Mouse (Mus musculus) right cerebral cortex, postnatal 4 days (tissue): ENCODE data around the gene Vwa5b2.

Experiments
- DNase-seq: peaks from one replicate; pipeline ENCODE4 v3.0.0-alpha.2; 2022

Gene Vwa5b2

GRCm38 (mm10) chr16:20589366-20589938, at the start of gene Vwa5b2:
TSS of gene Vwa5b2 (plus strand) at chr16:20589471.
- DNase-seq = peak; percentile 53

- no peak for DNase-seq
Measured at GRCm38 (mm10) chr16:20539649-20540048, 49.6 kb upstream of the Vwa5b2 start.

- no peak for DNase-seq
Measured at GRCm38 (mm10) chr16:20540438-20540837, 48.8 kb upstream of the Vwa5b2 start.

GRCm38 (mm10) chr16:20545696-20546095, 43.6 kb upstream of the Vwa5b2 start:
- no peak for DNase-seq

GRCm38 (mm10) chr16:20547423-20547822, 41.8 kb upstream of the Vwa5b2 start:
- DNase-seq = no peak

GRCm38 (mm10) chr16:20548096-20548948, 40.9 kb upstream of the Vwa5b2 start, which contains the start of gene Abcf3:
TSS of gene Abcf3 (plus strand) at chr16:20548577.
- peak; percentile 95 for DNase-seq

- no peak for DNase-seq
Measured at GRCm38 (mm10) chr16:20549161-20549560, 40.1 kb upstream of the Vwa5b2 start.

- no peak for DNase-seq
Measured at GRCm38 (mm10) chr16:20551691-20552090, 37.6 kb upstream of the Vwa5b2 start.

GRCm38 (mm10) chr16:20552594-20552993, 36.7 kb upstream of the Vwa5b2 start:
- no peak for DNase-seq

GRCm38 (mm10) chr16:20555000-20555399, 34.3 kb upstream of the Vwa5b2 start:
- no peak for DNase-seq

GRCm38 (mm10) chr16:20557381-20557780, 31.9 kb upstream of the Vwa5b2 start:
- DNase-seq = no peak

- DNase-seq = no peak
Measured at GRCm38 (mm10) chr16:20565075-20565474, 24.2 kb upstream of the Vwa5b2 start.

- peak; percentile 62 for DNase-seq
Measured at GRCm38 (mm10) chr16:20589939-20590679, 838 bp downstream of the Vwa5b2 start.

GRCm38 (mm10) chr16:20590680-20591038, 1.4 kb downstream of the Vwa5b2 start:
- DNase-seq = no peak

- DNase-seq = no peak
Measured at GRCm38 (mm10) chr16:20591076-20591705, 1.9 kb downstream of the Vwa5b2 start.

GRCm38 (mm10) chr16:20595060-20595673, 5.9 kb downstream of the Vwa5b2 start:
- DNase-seq = no peak

- DNase-seq = no peak
Measured at GRCm38 (mm10) chr16:20595737-20596136, 6.5 kb downstream of the Vwa5b2 start.

- no peak for DNase-seq
Measured at GRCm38 (mm10) chr16:20596687-20597441, 7.6 kb downstream of the Vwa5b2 start.

GRCm38 (mm10) chr16:20600511-20600910, 11.2 kb downstream of the Vwa5b2 start:
- no peak for DNase-seq

GRCm38 (mm10) chr16:20604705-20605104, 15.4 kb downstream of the Vwa5b2 start:
- DNase-seq = no peak

- DNase-seq = peak; percentile 71
Measured at GRCm38 (mm10) chr16:20610501-20611356, 21.5 kb downstream of the Vwa5b2 start.
